Mouse (Mus musculus) colon, adult 2 months (tissue): ENCODE measurements around the gene Cd300ld3. TPM values are rescaled to one million over a fixed set of nuclear protein-coding genes. Genes with fewer than 3 reads are reported as not detected.

Experiments
- polyA plus RNA-seq: library from polyadenylated mRNA; depleted of rRNA; stranded (reverse); fragments of >200 nt; gene quantifications from 2 replicates; pipeline ENCODE4 v1.2.3, GENCODE M21; 2012; rRNA removed

Gene Cd300ld3
- polyA plus RNA-seq, result 4.1 and 14.8 TPM in 2 replicates

GRCm38 (mm10) chr11:115048259-115048658 lies at the start of gene Cd300ld3:
Gene Cd300ld3, minus strand, starts transcription at chr11:115048409.

GRCm38 (mm10) chr11:115091362-115091901 lies 43.2 kb upstream of the Cd300ld3 start, which contains the start of gene Rab37:
Gene Rab37, plus strand, starts transcription at chr11:115091431.

GRCm38 (mm10) chr11:115062077-115062476 lies 13.9 kb upstream of the Cd300ld3 start, which contains the start of gene Cd300e:
Gene Cd300e, minus strand, starts transcription at chr11:115062177.

GRCm38 (mm10) chr11:115037669-115038068 lies 10.5 kb downstream of the Cd300ld3 start, which contains the start of gene Cd300ld5:
Gene Cd300ld5, minus strand, starts transcription at chr11:115037769.

GRCm38 (mm10) chr11:115026912-115027311 lies 21.3 kb downstream of the Cd300ld3 start, which contains the start of gene Cd300ld4:
Gene Cd300ld4, minus strand, starts transcription at chr11:115027012.

GRCm38 (mm10) chr11:115016093-115016492 lies 32.1 kb downstream of the Cd300ld3 start, which contains the start of gene Cd300ld2:
Gene Cd300ld2, minus strand, starts transcription at chr11:115016193.

GRCm38 (mm10) chr11:115001474-115002040 lies 46.7 kb downstream of the Cd300ld3 start, which contains the start of gene Cd300c2:
Gene Cd300c2, minus strand, starts transcription at chr11:115001880.

Other genes with a start within 250 kb of the Cd300ld3 start
- 0.14 TPM in 1 of 2 replicates, not detected in the other for gene Gpr142, start 249.5 kb downstream of the Cd300ld3 start, polyA plus RNA-seq
- gene Gprc5c, start 197.3 kb downstream of the Cd300ld3 start, polyA plus RNA-seq, result 3.5 and 4.7 TPM in 2 replicates
- 0.69 and 0.76 TPM in 2 replicates for gene Cd300a, start 158.4 kb downstream of the Cd300ld3 start, polyA plus RNA-seq
- gene Cd300lb, start 114.0 kb downstream of the Cd300ld3 start, polyA plus RNA-seq, result 0.66 and 1.1 TPM in 2 replicates
- not detected in 2 replicates for gene Cd300c, start 79.3 kb downstream of the Cd300ld3 start, polyA plus RNA-seq
- 0.51 and 0.94 TPM in 2 replicates for gene Cd300ld, start 58.5 kb downstream of the Cd300ld3 start, polyA plus RNA-seq
- gene Cd300c2, start 46.5 kb downstream of the Cd300ld3 start, polyA plus RNA-seq, result 3.8 and 4.0 TPM in 2 replicates
- 0.22 and 0.43 TPM in 2 replicates for gene Cd300ld2, start 32.2 kb downstream of the Cd300ld3 start, polyA plus RNA-seq
- gene Cd300ld4, start 21.4 kb downstream of the Cd300ld3 start, polyA plus RNA-seq, result 0.62 and 1.0 TPM in 2 replicates
- 1.6 and 2.2 TPM in 2 replicates for gene Cd300ld5, start 10.6 kb downstream of the Cd300ld3 start, polyA plus RNA-seq
- gene Cd300e, start 13.8 kb upstream of the Cd300ld3 start, polyA plus RNA-seq, result 0.67 and 0.96 TPM in 2 replicates
- gene Rab37, start 43.0 kb upstream of the Cd300ld3 start, polyA plus RNA-seq, result 2.8 and 3.3 TPM in 2 replicates
- gene Cd300lf, start 85.6 kb upstream of the Cd300ld3 start, polyA plus RNA-seq, result 1.9 and 2.3 TPM in 2 replicates
- 199 and 208 TPM in 2 replicates for gene Slc9a3r1, start 114.9 kb upstream of the Cd300ld3 start, polyA plus RNA-seq
- 12.2 and 12.5 TPM in 2 replicates for gene Tmem104, start 139.1 kb upstream of the Cd300ld3 start, polyA plus RNA-seq
- 20.6 and 29.8 TPM in 2 replicates for gene Nat9, start 139.4 kb upstream of the Cd300ld3 start, polyA plus RNA-seq
- gene Grin2c, start 218.8 kb upstream of the Cd300ld3 start, polyA plus RNA-seq, result 0.06 TPM in 1 of 2 replicates, not detected in the other
- 23.6 and 27.4 TPM in 2 replicates for gene Fdxr, start 228.6 kb upstream of the Cd300ld3 start, polyA plus RNA-seq
- 0.81 and 1.7 TPM in 2 replicates for gene Fads6, start 249.3 kb upstream of the Cd300ld3 start, polyA plus RNA-seq